Mouse (Mus musculus): Measurements from ENCODE around the gene Nudt12. TPM values are rescaled to one million over a fixed set of nuclear protein-coding genes. Genes with fewer than 3 reads are reported as not detected.

Gene Nudt12
- total RNA-seq, 2 experiments from 2014 or later, result 10.0 to 11.8 TPM

DNA sequence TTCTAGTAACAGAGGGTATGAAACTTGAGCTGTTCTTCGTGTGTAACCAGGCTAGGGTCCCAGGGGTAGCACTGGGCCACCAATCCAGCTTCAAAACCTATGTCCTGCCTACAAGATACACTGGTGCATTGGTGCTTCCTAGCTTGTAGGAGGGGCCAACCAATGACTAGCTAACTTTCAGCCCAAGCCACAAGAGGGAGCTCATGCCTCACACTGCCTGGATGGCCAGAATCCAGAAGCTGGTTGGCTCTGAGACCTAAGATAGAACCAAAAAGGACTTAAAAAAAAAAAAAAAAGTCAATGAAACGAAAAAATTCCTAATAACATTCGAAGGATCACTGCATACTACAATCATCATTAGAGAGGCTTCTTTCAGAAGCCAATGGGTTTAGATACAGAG, 53.3 kb downstream of the Nudt12 start:
- peak; percentile 15 to 48 for DNase-seq (ENCODE audit: extremely low spot score in 1 of 2, low spot score in 2 of 2)
- Histone ChIP-seq H3K27ac (no peak overlapping the region), H3K4me3 (no peak overlapping the region)
- intact Hi-C loops (cut with DNase I), result loop anchor here (5.0 kb wide), 1 partner anchor 137 kb away; no protein-coding TSS in a partner anchor
- peak; percentile 58 for TF ChIP-seq CTCF (IDR thresholded peaks at IDR 0.05)

DNA sequence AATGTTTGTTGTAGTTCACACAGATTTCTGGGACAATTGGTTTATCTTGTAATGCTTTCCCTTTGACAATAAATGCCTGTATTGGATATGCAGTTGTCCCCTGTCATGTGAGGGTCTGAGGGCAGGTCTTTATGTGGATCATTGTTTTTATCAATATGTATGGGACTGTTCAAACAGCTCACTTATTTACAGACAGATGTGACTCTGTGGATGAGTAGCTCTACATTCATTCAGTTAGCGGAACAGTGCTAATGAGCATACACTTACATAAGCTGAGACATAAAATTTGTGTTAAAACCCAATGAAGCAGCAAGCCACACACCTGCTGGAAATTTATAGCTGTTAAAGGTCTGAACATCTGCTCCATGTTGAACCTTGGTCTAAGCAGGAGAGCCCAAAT, 56.1 kb downstream of the Nudt12 start:
- intact Hi-C loops (cut with DNase I), result loop anchor here (5.0 kb wide), 1 partner anchor 140 kb away; no protein-coding TSS in a partner anchor
- no peak for DNase-seq (ENCODE audit: extremely low spot score in 1 of 2, low spot score in 2 of 2)

More for the DNA sequence above, 56.1 kb downstream of the Nudt12 start:
- no peak overlapping the region for H3K4me3 ChIP-seq
- no peak overlapping the region for H3K27ac ChIP-seq
- no peak for TF ChIP-seq CTCF (IDR thresholded peaks at IDR 0.05)

Other genes with a start within 250 kb of the Nudt12 start
- 1 to 10 TPM; 6.5 to 6.9 TPM for gene Pdzph1, start 22.0 kb downstream of the Nudt12 start, total RNA-seq (2021)